Mouse (Mus musculus): ENCODE results near the gene Saa2. TPM values are rescaled to one million over a fixed set of nuclear protein-coding genes. Genes with fewer than 3 reads are reported as not detected.

The Saa2 gene
- total RNA-seq, 2 experiments from 2014 or later: not detected

GRCm38 (mm10) chr7:46761049-46761795 is 9.6 kb downstream of the Saa2 start:
- intact Hi-C loops (cut with DNase I): no loop called here
- DNase-seq: no peak

GRCm38 (mm10) chr7:46762601-46763000 is 11.0 kb downstream of the Saa2 start:
- DNase-seq: no peak
- intact Hi-C loops (cut with DNase I): no loop called here

GRCm38 (mm10) chr7:46764672-46765071 is 13.1 kb downstream of the Saa2 start:
- intact Hi-C loops (cut with DNase I): no loop called here
- no peak for DNase-seq

- intact Hi-C loops (cut with DNase I): no loop called here
- no peak for DNase-seq
Observed at GRCm38 (mm10) chr7:46767371-46767770, 15.8 kb downstream of the Saa2 start.

GRCm38 (mm10) chr7:46768451-46768850 is 16.9 kb downstream of the Saa2 start:
- intact Hi-C loops (cut with DNase I): no loop called here
- DNase-seq: no peak

- peak; percentile 35 to 57 for DNase-seq
- intact Hi-C loops (cut with DNase I): loop anchor here (2.0 kb wide), 1 partner anchor 54 kb away; no protein-coding TSS in a partner anchor
Observed at GRCm38 (mm10) chr7:46770706-46771105, 19.1 kb downstream of the Saa2 start.

- intact Hi-C loops (cut with DNase I): no loop called here
- DNase-seq: no peak
Observed at GRCm38 (mm10) chr7:46789177-46789849, 37.7 kb downstream of the Saa2 start.

- intact Hi-C loops (cut with DNase I): no loop called here
- no peak for DNase-seq
Observed at GRCm38 (mm10) chr7:46793871-46794270, 42.3 kb downstream of the Saa2 start.

GRCm38 (mm10) chr7:46795287-46796205 is 44.0 kb downstream of the Saa2 start, which contains the start of the genes Hps5 and Gtf2h1:
Gene Hps5, minus strand, starts transcription at chr7:46796064.
Gene Gtf2h1, plus strand, starts transcription at chr7:46796103.
- intact Hi-C loops (cut with DNase I): loop anchor here (5.0 kb wide), 3 partner anchors 52 to 217 kb away; no protein-coding TSS in a partner anchor
- peak; percentile 97 to 99 for DNase-seq

GRCm38 (mm10) chr7:46796206-46796679 is 44.7 kb downstream of the Saa2 start:
- intact Hi-C loops (cut with DNase I): loop anchor here (5.0 kb wide), 3 partner anchors 51 to 216 kb away; no protein-coding TSS in a partner anchor
- DNase-seq: no peak

GRCm38 (mm10) chr7:46796779-46797178 is 45.2 kb downstream of the Saa2 start:
- intact Hi-C loops (cut with DNase I): loop anchor here (5.0 kb wide), 3 partner anchors 51 to 216 kb away; no protein-coding TSS in a partner anchor
- no peak for DNase-seq

Other genes starting within 250 kb of the Saa2 start
- gene Sergef, start 112.0 kb upstream of the Saa2 start, total RNA-seq (2021): 1 to 10 TPM; 5.6 to 6.5 TPM
- not detected for gene Tph1, start 79.3 kb upstream of the Saa2 start, total RNA-seq (2021)
- gene Saal1, start 41.1 kb upstream of the Saa2 start, total RNA-seq (2021): 1 to 10 TPM; 5.0 to 5.9 TPM
- not detected for gene Saa3, start 36.1 kb upstream of the Saa2 start, total RNA-seq (2021)
- gene Saa4, start 19.2 kb upstream of the Saa2 start, total RNA-seq (2021): not detected
- not detected for gene Saa1, start 8.8 kb upstream of the Saa2 start, total RNA-seq (2021)
- gene Hps5, start 44.3 kb downstream of the Saa2 start, total RNA-seq (2021): 10 to 100 TPM; 11.6 TPM
- gene Gtf2h1, start 44.3 kb downstream of the Saa2 start, total RNA-seq (2021): 10 to 100 TPM; 22.6 to 22.7 TPM
- gene Ldha, start 89.7 kb downstream of the Saa2 start, total RNA-seq (2021): 100 to 1,000 TPM; 889 to 902 TPM
- not detected for gene Ldhc, start 109.4 kb downstream of the Saa2 start, total RNA-seq (2021)
- gene Tsg101, start 168.2 kb downstream of the Saa2 start, total RNA-seq (2021): 10 to 100 TPM; 78.8 to 80.3 TPM
- 10 to 100 TPM; 10.8 to 13.4 TPM for gene Uevld, start 206.7 kb downstream of the Saa2 start, total RNA-seq (2021)
- not detected for gene Gm9999, start 231.8 kb downstream of the Saa2 start, total RNA-seq (2021)